ENCODE assay signal across 18 mouse cellular contexts in genomic region chr8:105207675-105208273, GRCm38 (mm10). TPM values are rescaled to one million over a fixed set of nuclear protein-coding genes. Genes with fewer than 3 reads are reported as not detected.
"Had no signal": no experiment of that assay in that cellular context is flagged by ENCODE, and none has a peak within 500 bp of the region (broad histone marks: within the 10 kb centered on the region; RNA-seq: fewer than 3 reads in every experiment).

No protein-coding gene starts in this region.

- H3K4me1 ChIP-seq: lung, embryonic 15.5 days; midbrain, embryonic 12.5 days; midbrain, embryonic 15.5 days; neural tube, embryonic 12.5 days; stomach, embryonic 15.5 days had no signal

- DNase-seq: liver, postnatal 0 days; lung, adult 2 months; lung, postnatal 14 days; lung, postnatal 36 days; right cerebral cortex, postnatal 14 days; thymus, adult 2 months; thymus, postnatal 25 days; thymus, postnatal 4 days had no signal

- H3K9me3 ChIP-seq: liver, embryonic 15.5 days; lung, embryonic 15.5 days; midbrain, embryonic 12.5 days; midbrain, embryonic 15.5 days; neural tube, embryonic 12.5 days; stomach, embryonic 15.5 days had no signal

- H3K9ac ChIP-seq: liver, embryonic 15.5 days; liver, postnatal 0 days; lung, embryonic 15.5 days; midbrain, embryonic 12.5 days; midbrain, embryonic 15.5 days; neural tube, embryonic 12.5 days; stomach, embryonic 15.5 days had no signal

- H3K4me3 ChIP-seq: liver, embryonic 15.5 days; lung, embryonic 15.5 days; midbrain, embryonic 12.5 days; midbrain, embryonic 15.5 days; neural tube, embryonic 12.5 days; stomach, embryonic 15.5 days had no signal

- H3K4me2 ChIP-seq: liver, embryonic 15.5 days; lung, embryonic 15.5 days; midbrain, embryonic 12.5 days; midbrain, embryonic 15.5 days; neural tube, embryonic 12.5 days; stomach, embryonic 15.5 days had no signal

- H3K27ac ChIP-seq: liver, embryonic 15.5 days; lung, embryonic 15.5 days; macrophage; midbrain, embryonic 12.5 days; midbrain, embryonic 15.5 days; neural tube, embryonic 12.5 days; stomach, embryonic 15.5 days; stomach, postnatal 0 days had no signal

- ATAC-seq: liver, postnatal 0 days; lung, postnatal 0 days; midbrain, embryonic 15.5 days had no signal

- H3K36me3 ChIP-seq: midbrain, embryonic 15.5 days had no signal

- H3K27me3 ChIP-seq: liver, embryonic 15.5 days; lung, embryonic 15.5 days; midbrain, embryonic 12.5 days; midbrain, embryonic 15.5 days; neural tube, embryonic 12.5 days; stomach, embryonic 15.5 days had no signal

RNA-seq across cellular contexts. Expression of gene B3gnt9, which starts 47.2 kb away (rescaled TPM):
- total RNA-seq: monocyte, adult 5-6 weeks had no signal

RNA-seq across cellular contexts. Expression of gene Fbxl8, which starts 56.7 kb away (rescaled TPM):
- total RNA-seq: monocyte, adult 5-6 weeks had no signal
